ENCODE assay signal across 22 mouse cellular contexts in the genomic region with DNA sequence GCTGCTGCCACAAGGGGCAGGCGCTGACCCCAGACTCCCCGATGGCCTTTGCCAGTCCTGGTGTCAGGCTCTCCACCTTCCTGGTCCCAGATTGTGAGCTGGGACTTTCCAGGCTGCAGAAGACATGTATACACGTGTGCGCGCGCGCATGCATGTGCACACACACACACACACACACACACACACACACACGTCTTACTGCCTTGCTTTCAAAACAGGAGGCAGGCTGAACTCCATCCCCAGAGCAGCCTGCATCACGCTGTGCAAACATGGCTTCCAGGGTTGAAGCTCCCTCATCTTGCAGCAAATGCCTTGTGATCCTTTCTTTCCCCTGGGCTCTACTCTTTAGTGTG. TPM values are rescaled to one million over a fixed set of nuclear protein-coding genes. Genes with fewer than 3 reads are reported as not detected.
DNase-seq lines count a peak whose midpoint lies in the region; ATAC-seq and TF ChIP-seq lines count a peak whose summit lies in the region.
"Had no signal": no experiment of that assay in that cellular context is flagged by ENCODE, and none has a peak within 500 bp of the region (broad histone marks: within the 10 kb centered on the region; RNA-seq: fewer than 3 reads in every experiment).

No protein-coding gene starts in this region.

- H3K9me3 ChIP-seq in midbrain, embryonic 10.5 days (replicated peaks): no peaks in the 10 kb centered on the region
- H3K9me3 ChIP-seq in midbrain, postnatal 0 days (ENCODE audit: low read length): no peaks in the 10 kb centered on the region
- H3K9me3 ChIP-seq in forebrain, embryonic 15.5 days: no peaks in the 10 kb centered on the region
- no peaks in the 10 kb centered on the region for H3K9me3 ChIP-seq in hindbrain, embryonic 14.5 days (ENCODE audit: control insufficient read depth, low read length)
- no peaks in the 10 kb centered on the region for H3K9me3 ChIP-seq in neural tube, embryonic 14.5 days (ENCODE audit: control insufficient read depth, low read length)
- H3K9me3 ChIP-seq: embryonic facial prominence, embryonic 12.5 days; limb, embryonic 10.5 days; liver, embryonic 13.5 days; lung, embryonic 15.5 days had no signal

- no peaks in the 10 kb centered on the region for H3K36me3 ChIP-seq in midbrain, embryonic 10.5 days
- H3K36me3 ChIP-seq in midbrain, postnatal 0 days (ENCODE audit: insufficient read depth, low read length): no peaks in the 10 kb centered on the region
- H3K36me3 ChIP-seq in forebrain, embryonic 15.5 days: no peaks in the 10 kb centered on the region
- no peaks in the 10 kb centered on the region for H3K36me3 ChIP-seq in hindbrain, embryonic 14.5 days (replicated peaks; ENCODE audit: control insufficient read depth, insufficient read depth)
- H3K36me3 ChIP-seq in neural tube, embryonic 14.5 days (ENCODE audit: control insufficient read depth, insufficient read depth, low read length): no peaks in the 10 kb centered on the region
- H3K36me3 ChIP-seq: embryonic facial prominence, embryonic 12.5 days; limb, embryonic 10.5 days; liver, embryonic 13.5 days; lung, embryonic 15.5 days had no signal

- H3K27ac ChIP-seq in midbrain, embryonic 10.5 days (replicated peaks): peak overlapping the region; percentile 85
- no peak overlapping the region for H3K27ac ChIP-seq in midbrain, postnatal 0 days (ENCODE audit: low read depth, low read length)
- peak overlapping the region; percentile 83 for H3K27ac ChIP-seq in forebrain, embryonic 15.5 days (replicated peaks)
- H3K27ac ChIP-seq in hindbrain, embryonic 14.5 days: peak overlapping the region; percentile 76
- H3K27ac ChIP-seq in neural tube, embryonic 14.5 days (ENCODE audit: low read depth, low read length): peak overlapping the region; percentile 52
- H3K27ac ChIP-seq: embryonic facial prominence, embryonic 12.5 days; limb, embryonic 10.5 days; liver, embryonic 13.5 days; lung, embryonic 15.5 days; macrophage had no signal

- WGBS in midbrain, embryonic 10.5 days: 56% methylated on average over 9 of the region's 9 CpGs
- 46% methylated on average over 9 of the region's 9 CpGs for WGBS in midbrain, postnatal 0 days
- WGBS in forebrain, embryonic 15.5 days: 23% methylated on average over 9 of the region's 9 CpGs
- 42% methylated on average over 9 of the region's 9 CpGs for WGBS in hindbrain, embryonic 14.5 days
- WGBS in neural tube, embryonic 14.5 days: 37% methylated on average over 9 of the region's 9 CpGs

- TF ChIP-seq CTCF in midbrain, postnatal 0 days (IDR thresholded peaks at IDR 0.05): no peak

- 0 out of 2 replicates have a peak overlapping the region, but pooled peaks have one; percentile 7 for H3K4me3 ChIP-seq in midbrain, embryonic 10.5 days
- no peak overlapping the region for H3K4me3 ChIP-seq in midbrain, postnatal 0 days (ENCODE audit: low read depth, low read length)
- no peak overlapping the region for H3K4me3 ChIP-seq in forebrain, embryonic 15.5 days
- no peak overlapping the region for H3K4me3 ChIP-seq in hindbrain, embryonic 14.5 days (replicated peaks; ENCODE audit: low read length)
- H3K4me3 ChIP-seq in neural tube, embryonic 14.5 days (ENCODE audit: low read depth, low read length): no peak overlapping the region
- H3K4me3 ChIP-seq: embryonic facial prominence, embryonic 12.5 days; limb, embryonic 10.5 days; liver, embryonic 13.5 days; lung, embryonic 15.5 days had no signal

- H3K9ac ChIP-seq in midbrain, postnatal 0 days (replicated peaks; ENCODE audit: low read length, poor library complexity, severe bottlenecking): no peak overlapping the region
- H3K9ac ChIP-seq in forebrain, embryonic 15.5 days (replicated peaks): no peak overlapping the region
- H3K9ac ChIP-seq in hindbrain, embryonic 14.5 days: 0 out of 2 replicates have a peak overlapping the region, but pooled peaks have one; percentile 16
- peak overlapping the region; percentile 42; the same call in 1 of the 2 replicates for H3K9ac ChIP-seq in neural tube, embryonic 14.5 days (replicated peaks; ENCODE audit: low read depth, low read length)
- H3K9ac ChIP-seq: embryonic facial prominence, embryonic 12.5 days; liver, embryonic 13.5 days; lung, embryonic 15.5 days had no signal

- H3K27me3 ChIP-seq in midbrain, embryonic 10.5 days (ENCODE audit: low read depth, poor library complexity, severe bottlenecking): peaks cover under 1% of the 10 kb centered on the region; the same call in 1 of the 2 replicates
- H3K27me3 ChIP-seq in midbrain, postnatal 0 days (ENCODE audit: insufficient read depth, low read length): no peaks in the 10 kb centered on the region
- H3K27me3 ChIP-seq in forebrain, embryonic 15.5 days: no peaks in the 10 kb centered on the region
- no peaks in the 10 kb centered on the region for H3K27me3 ChIP-seq in hindbrain, embryonic 14.5 days (ENCODE audit: control insufficient read depth, insufficient read depth, low read length)
- no peaks in the 10 kb centered on the region for H3K27me3 ChIP-seq in neural tube, embryonic 14.5 days (ENCODE audit: control insufficient read depth, insufficient read depth, low read length)

- H3K4me2 ChIP-seq in midbrain, postnatal 0 days (ENCODE audit: low read depth, low read length, poor library complexity, severe bottlenecking): no peak overlapping the region
- no peak overlapping the region for H3K4me2 ChIP-seq in forebrain, embryonic 15.5 days (replicated peaks)
- H3K4me2 ChIP-seq in hindbrain, embryonic 14.5 days (replicated peaks): no peak overlapping the region
- no peak overlapping the region for H3K4me2 ChIP-seq in neural tube, embryonic 14.5 days (ENCODE audit: low read depth, low read length)
- H3K4me2 ChIP-seq: embryonic facial prominence, embryonic 12.5 days; liver, embryonic 13.5 days; lung, embryonic 15.5 days had no signal

- peaks cover 22% of the 10 kb centered on the region for H3K4me1 ChIP-seq in midbrain, embryonic 10.5 days
- H3K4me1 ChIP-seq in midbrain, postnatal 0 days (ENCODE audit: insufficient read depth, low read length): no peaks in the 10 kb centered on the region
- H3K4me1 ChIP-seq in forebrain, embryonic 15.5 days: peaks cover 16% of the 10 kb centered on the region
- peaks cover 14% of the 10 kb centered on the region; the same call in 1 of the 2 replicates for H3K4me1 ChIP-seq in hindbrain, embryonic 14.5 days (replicated peaks; ENCODE audit: control insufficient read depth, insufficient read depth, low read length)
- H3K4me1 ChIP-seq in neural tube, embryonic 14.5 days (ENCODE audit: control insufficient read depth, insufficient read depth, low read length): peaks cover 4% of the 10 kb centered on the region; the same call in 1 of the 2 replicates
- H3K4me1 ChIP-seq: embryonic facial prominence, embryonic 12.5 days; limb, embryonic 10.5 days; liver, embryonic 13.5 days; lung, embryonic 15.5 days had no signal

- intact Hi-C loops in heart, postnatal 36 days (cut with DNase I): no loop called here

- ATAC-seq in midbrain, postnatal 0 days (ENCODE audit: low FRiP score): no peak
- ATAC-seq in forebrain, embryonic 15.5 days (replicated peaks): no peak
- no peak; the same call in 1 of the 2 replicates for ATAC-seq in hindbrain, embryonic 14.5 days (ENCODE audit: low FRiP score)
- 0 out of 2 replicates have a peak, but pooled peaks have one; percentile 4 for ATAC-seq in neural tube, embryonic 14.5 days (ENCODE audit: low read depth)
- ATAC-seq: intestine, postnatal 0 days had no signal

- DNase-seq in midbrain, embryonic 10.5 days (ENCODE audit: low spot score): no peak
- no peak for DNase-seq in midbrain, postnatal 0 days (ENCODE audit: low spot score)
- DNase-seq in hindbrain, embryonic 14.5 days (ENCODE audit: low spot score): no peak
- no peak for DNase-seq in gastrocnemius, postnatal 4 days (ENCODE audit: low spot score in 2 of 2)
- no peak for DNase-seq in adrenal gland, postnatal 10 days
- DNase-seq in heart, postnatal 36 days: no peak
- DNase-seq: adrenal gland, adult 2 months; cerebellum, adult 11-12 months; cerebellum, postnatal 36 days; liver, embryonic 13.5 days; right cerebral cortex, postnatal 25 days had no signal

RNA-seq across cellular contexts. Expression of a gene that starts 11.9 kb away (rescaled TPM):
- polyA plus RNA-seq in midbrain, embryonic 10.5 days (2016; fragmentation: Nextera tagmentation; extraction: Ambion mirVana): 2.2 and 4.7 TPM in 2 replicates
- total RNA-seq in midbrain, postnatal 0 days (2014; rRNA removed): 6.7 and 10.8 TPM in 2 replicates
- polyA plus RNA-seq in midbrain, postnatal 0 days (2015; fragmentation: Nextera tagmentation; extraction: Ambion mirVana): 2.2 and 2.3 TPM in 2 replicates
- polyA plus RNA-seq in forebrain, embryonic 15.5 days (2015; fragmentation: Nextera tagmentation; extraction: Ambion mirVana): 20.9 and 22.9 TPM in 2 replicates
- polyA plus RNA-seq in hindbrain, embryonic 14.5 days (2014; fragmentation: Nextera tagmentation; extraction: Ambion mirVana): 10.9 and 13.6 TPM in 2 replicates
- polyA plus RNA-seq in neural tube, embryonic 14.5 days (2014; fragmentation: Nextera tagmentation; extraction: Ambion mirVana): 15.7 and 17.9 TPM in 2 replicates
- total RNA-seq in gastrocnemius, postnatal 4 days (2021): not detected
- total RNA-seq in adrenal gland, postnatal 10 days (2021): under 1 TPM; 0.21 to 0.27 TPM
- total RNA-seq in heart, postnatal 36 days (2021): not detected
- total RNA-seq: CH12.LX; hematopoietic stem cell, adult 5-6 weeks had no signal
- polyA plus RNA-seq: heart, embryonic 14.5 days; intestine, postnatal 0 days; kidney, embryonic 16.5 days; limb, embryonic 10.5 days; liver, embryonic 13.5 days; lung, embryonic 15.5 days; macrophage had no signal

RNA-seq across cellular contexts. Expression of a gene that starts 35.9 kb away (rescaled TPM):
- polyA plus RNA-seq in midbrain, embryonic 10.5 days (2016; fragmentation: Nextera tagmentation; extraction: Ambion mirVana): 14.8 and 18.5 TPM in 2 replicates
- total RNA-seq in midbrain, postnatal 0 days (2014; rRNA removed): 24.5 and 46.1 TPM in 2 replicates
- polyA plus RNA-seq in midbrain, postnatal 0 days (2015; fragmentation: Nextera tagmentation; extraction: Ambion mirVana): 24.8 and 29.5 TPM in 2 replicates
- polyA plus RNA-seq in forebrain, embryonic 15.5 days (2015; fragmentation: Nextera tagmentation; extraction: Ambion mirVana): 11.1 and 13.0 TPM in 2 replicates
- polyA plus RNA-seq in hindbrain, embryonic 14.5 days (2014; fragmentation: Nextera tagmentation; extraction: Ambion mirVana): 22.5 and 26.2 TPM in 2 replicates
- 22.5 and 23.4 TPM in 2 replicates for polyA plus RNA-seq in neural tube, embryonic 14.5 days (2014; fragmentation: Nextera tagmentation; extraction: Ambion mirVana)
- total RNA-seq in gastrocnemius, postnatal 4 days (2021): 10 to 100 TPM; 13.4 to 14.8 TPM
- 100 to 1,000 TPM in 1 of 2 experiments, 10 to 100 TPM in 1; 48.5 to 177 TPM for total RNA-seq in adrenal gland, postnatal 10 days (2021)
- 10 to 100 TPM; 16.6 to 21.6 TPM for total RNA-seq in heart, postnatal 36 days (2021)
- total RNA-seq: CH12.LX had no signal

Comparison
In these comparisons a context has a peak if more than half of its experiments do, and no peak if none do; other contexts are left out.
1. H3K9ac ChIP-seq: peak in hindbrain, embryonic 14.5 days (single experiment) and neural tube, embryonic 14.5 days (single experiment); none in midbrain, postnatal 0 days (single experiment) and forebrain, embryonic 15.5 days (single experiment).